Mouse (Mus musculus) 3134 (cell line): ENCODE data around the gene Lrrk1.

Experiments used
- DNase-seq: peaks from one replicate; pipeline ENCODE4 v3.0.0-alpha.2; 2011; ENCODE audit warnings: low spot score; ENCODE audit not compliant: insufficient read length; ENCODE audit errors: extremely low read depth

The Lrrk1 gene

DNA sequence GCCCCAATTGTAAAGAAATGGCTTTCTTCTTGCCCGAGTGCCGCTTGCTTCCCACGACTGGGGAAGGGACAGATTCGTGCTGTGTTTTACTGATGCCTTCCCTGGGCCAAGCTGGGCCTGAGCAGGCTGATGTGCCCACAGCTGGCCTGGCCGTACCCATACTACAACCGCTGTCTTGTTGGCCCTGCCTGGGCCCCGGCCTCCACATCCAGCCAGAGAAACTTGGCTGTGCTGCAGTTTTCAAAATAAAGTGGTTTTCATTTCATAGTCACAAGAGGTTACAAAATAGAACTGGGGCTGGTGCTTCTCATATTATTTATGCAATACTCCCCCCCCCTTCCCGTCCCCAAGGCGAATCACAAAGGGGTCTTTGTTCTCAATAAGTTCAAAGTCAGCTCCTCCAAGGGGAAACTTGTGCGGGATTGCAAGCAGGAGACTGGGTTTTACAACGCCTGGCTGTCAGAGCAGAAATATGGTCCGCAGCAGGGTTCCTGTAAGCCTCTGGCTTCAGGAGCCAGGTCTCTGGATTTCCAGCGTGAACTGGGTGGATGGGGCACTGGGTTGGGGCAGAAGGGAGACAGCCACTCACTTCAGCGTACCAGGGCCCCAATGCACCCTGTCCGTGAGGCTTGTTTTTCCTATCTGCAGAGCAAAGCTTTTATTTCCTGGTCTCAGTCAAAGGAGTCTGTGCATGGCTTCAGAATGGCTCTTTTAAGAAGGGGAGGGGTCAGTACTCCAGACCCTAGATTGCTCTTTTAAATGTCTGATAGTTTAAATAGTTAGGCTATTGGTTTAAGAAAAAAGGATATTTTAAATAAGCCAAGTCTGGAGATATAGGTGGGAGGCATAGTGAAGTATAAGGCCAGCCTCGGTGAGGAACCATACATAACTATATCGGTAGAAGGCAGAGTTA is 157.3 kb downstream of the Lrrk1 start:
- peak; percentile 50 for DNase-seq

DNA sequence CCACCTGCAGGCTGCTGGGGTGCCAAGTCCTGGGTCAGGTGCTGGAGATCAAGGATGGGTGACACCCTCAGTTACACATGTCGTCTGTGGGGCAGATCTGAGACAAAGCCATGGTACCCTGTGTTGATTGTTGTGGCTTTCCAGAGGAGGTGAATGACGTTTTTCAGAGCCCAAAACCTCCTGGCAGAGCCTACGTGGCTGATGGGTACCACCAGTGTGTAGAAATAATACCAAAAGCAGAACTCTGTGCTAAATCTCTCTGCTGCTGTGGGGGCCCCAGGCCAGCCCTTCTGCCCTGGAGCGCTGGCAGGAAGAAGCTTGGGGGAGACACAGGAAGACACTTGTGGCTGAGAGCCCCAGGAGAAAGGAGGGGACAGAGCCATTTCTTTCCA is 157.9 kb downstream of the Lrrk1 start:
- DNase-seq: no peak

DNA sequence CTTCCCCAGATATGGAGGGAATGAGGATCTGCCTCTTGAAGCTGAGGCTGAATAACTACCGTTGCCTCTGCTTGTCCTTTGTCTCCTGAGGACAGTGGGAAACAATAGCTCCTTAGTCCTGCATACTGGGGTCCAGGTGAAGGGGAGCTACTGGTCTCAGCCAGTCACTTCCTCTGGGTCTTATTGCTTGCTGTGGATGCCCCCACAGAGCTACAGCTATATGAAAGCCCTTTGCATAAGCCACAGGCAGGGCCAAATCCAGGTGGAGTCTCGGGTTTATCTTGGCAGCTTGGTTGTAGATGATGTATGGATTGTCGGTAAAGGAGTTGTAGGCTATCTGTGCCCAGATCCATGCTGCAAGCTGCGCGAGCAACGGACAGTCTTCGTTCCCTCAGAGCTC is 158.7 kb downstream of the Lrrk1 start:
- no peak for DNase-seq

DNA sequence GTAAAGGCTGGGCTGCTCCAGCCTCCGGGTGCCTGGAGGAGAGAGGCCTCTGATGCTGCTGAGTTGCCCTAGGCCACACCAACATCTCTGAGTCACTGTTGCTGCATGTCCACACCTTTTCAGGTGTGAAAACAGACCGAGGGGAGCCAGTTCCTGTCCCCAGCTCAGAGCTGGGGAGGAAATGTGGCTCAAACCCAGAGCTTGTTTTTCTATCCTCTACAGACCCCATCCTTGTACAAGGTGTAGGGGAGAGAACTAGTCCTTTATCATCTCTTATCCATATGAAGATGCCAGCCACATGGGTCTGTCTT is 159.6 kb downstream of the Lrrk1 start:
- no peak for DNase-seq

DNA sequence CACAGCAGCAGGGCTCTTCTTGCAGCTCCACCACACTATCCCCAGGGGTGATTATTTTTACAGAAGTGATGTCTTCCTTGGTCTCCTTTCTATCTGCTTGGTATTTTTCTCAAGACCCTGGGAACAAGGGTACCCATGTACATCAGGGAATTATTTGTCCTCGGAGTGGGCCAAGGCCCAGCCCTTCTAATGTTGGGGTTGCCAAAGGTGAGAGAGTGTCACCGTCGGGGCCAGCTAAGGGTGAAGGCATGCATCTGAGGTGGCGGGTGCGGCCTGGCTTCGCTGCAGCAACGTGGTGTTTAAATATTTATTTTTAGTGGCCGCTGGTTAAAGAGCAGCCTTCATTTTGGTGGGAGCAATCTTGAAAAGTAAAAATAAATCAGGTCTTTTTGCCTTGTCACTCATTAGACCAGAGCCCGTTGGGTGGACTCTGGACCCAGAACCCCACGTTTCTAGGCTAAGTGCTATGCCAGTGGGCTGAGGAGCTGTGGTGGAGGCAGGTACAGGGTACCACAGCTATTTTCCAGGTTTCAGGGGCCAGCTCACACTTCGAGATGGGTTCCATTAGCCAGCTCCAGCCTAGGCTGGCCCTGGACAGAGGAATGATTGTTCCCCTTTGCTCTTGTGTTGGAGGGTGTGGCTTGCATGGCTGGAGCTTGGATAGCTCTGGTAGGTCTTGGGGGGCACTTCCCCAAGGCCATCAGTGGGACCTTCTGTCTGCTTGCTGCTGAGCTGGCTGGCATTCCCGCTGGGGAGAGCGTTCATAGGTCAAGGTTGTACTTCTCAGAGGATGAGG is 160.1 kb downstream of the Lrrk1 start:
- DNase-seq: peak; percentile 27

DNA sequence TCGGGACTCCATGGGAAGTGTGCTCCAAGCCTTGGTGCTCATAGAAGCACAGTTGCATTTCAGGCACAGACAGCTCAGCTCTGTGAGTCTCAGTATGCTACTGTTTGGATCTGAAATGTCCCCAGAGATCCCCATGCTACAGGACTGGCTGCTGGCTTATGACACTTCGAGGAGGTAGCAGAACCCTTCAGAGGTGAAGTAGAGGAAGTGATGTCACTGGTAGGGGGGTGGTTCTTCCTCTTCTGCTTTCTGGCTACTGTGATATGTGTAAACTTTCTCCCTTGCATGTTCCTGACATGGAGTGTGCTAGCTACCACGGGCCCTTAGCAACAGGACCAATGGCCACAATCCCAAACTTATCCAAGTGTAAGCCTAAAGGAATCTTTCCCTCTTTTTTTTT is 162.3 kb downstream of the Lrrk1 start:
- no peak for DNase-seq

DNA sequence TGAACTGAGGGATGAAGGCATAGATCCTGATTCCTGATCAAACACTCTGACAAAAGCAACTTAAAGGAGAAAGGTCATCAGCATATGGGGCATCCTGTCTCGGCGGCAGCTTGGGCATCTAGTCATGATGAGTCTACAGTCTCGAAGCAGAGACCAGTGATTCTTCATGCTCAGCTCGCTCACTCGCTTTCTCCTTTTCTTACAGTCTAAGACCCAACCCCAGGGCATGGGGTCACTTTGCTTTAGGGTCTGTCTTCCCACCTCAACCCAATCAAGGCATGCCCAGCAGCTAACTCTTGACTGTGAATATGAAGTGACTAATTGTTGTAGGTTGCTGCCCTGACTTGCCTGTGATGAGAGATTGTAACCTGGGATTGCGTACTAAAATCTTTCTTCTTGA is 163.6 kb downstream of the Lrrk1 start:
- no peak for DNase-seq

DNA sequence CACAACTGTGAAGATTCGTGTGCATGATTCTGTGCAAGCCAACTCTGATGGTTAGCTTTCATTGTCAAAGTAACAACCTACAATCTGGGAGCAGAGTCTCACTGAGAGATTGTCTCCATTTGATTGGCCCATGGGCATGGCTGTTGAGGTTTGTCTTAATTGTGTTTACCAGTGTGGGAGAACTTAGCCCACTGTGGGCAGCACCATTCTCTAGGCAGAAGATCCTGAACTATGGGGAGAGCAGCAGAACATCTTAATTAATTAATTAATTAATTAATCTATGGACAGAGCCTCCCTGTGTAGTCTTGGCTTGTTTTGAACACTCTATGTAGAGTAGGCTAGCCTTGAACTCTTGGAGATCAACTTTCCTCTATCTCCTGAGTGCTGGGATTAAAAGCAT is 164.4 kb downstream of the Lrrk1 start:
- no peak for DNase-seq

DNA sequence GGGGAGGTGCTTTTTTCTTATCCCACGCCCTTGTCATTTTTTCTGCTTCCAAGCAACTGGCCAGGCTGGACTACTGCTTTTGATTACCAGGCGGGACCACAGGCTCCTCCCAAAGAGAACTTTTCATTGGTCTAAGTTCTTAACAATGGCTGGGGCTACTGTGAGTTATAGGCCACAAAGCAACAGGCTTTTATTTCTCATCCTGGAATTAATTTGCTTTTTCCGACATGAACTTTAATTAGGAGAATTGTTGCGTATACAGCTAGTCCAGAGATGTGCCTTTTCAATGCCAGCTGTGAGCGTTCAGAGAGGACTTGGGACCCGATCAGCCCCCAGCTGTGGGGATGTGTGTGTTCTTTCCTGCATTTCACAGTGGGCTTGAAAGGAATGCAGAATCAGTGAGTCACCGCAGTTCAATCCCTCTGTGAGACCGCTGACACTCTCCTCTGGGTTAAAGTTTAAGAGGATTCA is 165.5 kb downstream of the Lrrk1 start:
- peak; percentile 61 for DNase-seq

DNA sequence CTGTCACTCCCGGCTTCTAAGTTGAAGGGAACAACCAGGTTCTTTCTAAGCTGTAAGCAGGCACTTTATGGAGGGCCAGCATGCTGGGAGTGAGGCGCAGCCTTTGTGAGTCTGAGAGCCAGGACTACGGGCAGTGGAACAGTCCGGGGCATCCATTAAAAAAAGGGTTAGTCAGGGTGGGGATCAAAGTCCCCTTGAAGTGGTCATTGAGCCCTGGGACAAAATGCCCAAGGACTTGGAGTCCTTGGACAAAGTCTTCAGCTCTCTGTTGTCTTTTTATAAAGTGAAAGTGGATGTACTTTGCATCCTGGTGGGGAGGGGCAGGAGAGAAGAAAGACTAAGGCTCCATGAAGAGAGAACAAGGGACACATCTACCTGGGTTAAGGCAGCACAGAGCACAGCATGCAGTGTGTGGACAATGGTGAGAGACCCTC is 168.3 kb downstream of the Lrrk1 start:
- no peak for DNase-seq

DNA sequence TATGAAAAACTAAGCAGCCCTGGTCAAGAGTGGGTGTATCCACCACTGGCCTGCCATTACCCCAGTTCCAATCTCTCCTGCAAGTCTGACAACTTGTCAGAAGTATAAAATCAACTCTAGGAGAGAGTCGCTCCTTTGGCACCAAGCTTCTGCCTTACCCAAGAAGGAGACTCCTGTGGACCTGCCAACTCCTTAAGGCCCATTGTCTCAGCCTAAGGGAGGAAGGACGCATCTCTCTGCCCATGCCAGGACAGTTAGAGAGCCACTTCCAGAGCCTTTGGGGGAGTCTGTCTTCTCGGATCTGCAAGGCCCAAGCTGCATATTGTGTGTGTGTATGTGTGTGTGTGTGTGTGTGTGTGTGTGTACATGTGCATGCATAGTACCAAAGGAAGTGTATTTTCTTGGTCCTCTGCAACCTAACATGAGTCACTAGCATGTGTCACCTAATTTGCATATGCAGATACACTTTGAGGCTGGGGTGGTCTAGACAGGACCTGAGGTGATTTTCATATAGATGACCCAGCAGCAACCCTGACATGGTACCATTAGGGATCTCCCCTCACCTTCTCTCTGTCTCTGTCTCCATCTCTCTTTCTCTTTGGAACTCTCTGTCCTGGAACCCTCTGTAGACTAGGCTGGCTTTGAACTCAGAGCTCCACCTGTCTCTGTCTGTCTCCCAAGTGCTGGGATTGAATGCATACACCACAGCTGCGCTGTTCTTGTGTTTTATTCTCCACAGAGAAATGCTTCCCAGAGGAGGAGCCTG is 168.9 kb downstream of the Lrrk1 start:
- no peak for DNase-seq

DNA sequence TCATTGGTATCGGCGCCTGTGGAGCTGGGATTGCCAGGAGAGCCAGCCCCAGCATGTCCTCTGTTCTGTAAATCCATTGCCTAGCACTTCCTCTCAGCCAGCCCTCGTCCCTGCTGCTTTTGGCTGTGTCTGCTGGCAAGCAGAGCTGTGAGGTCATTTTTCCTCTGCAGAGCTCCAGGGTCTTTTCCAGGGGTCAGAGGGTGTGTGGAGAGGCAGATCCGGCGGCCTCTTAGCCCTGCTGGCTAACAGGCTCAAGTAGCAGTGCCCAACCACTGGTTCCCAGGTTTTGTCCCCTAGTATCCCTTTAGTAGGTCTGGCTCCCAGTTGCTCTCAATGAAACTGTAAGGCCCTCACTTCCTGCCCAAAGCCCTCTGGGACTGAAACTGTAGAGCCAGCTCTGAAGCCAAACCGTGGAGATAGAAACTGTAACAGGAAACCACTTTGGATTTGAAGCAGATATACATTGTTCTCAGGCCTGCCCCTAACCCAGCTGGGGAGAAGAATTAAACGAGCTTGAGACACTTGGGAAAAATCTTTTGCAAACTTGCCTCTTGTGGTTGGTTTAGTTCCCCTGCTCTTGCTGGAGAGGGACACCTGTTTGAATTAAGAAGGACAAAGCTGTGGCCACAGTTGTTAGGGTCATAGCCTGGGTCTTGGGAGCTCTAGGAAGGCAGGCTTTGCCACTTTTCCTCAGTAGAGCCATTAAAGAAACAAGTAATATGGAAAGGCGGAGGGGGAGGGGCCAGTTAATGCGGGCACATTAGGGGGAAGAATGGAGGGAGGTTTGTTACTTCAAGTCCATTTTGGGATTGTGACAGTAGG is 169.7 kb downstream of the Lrrk1 start:
- DNase-seq: no peak

DNA sequence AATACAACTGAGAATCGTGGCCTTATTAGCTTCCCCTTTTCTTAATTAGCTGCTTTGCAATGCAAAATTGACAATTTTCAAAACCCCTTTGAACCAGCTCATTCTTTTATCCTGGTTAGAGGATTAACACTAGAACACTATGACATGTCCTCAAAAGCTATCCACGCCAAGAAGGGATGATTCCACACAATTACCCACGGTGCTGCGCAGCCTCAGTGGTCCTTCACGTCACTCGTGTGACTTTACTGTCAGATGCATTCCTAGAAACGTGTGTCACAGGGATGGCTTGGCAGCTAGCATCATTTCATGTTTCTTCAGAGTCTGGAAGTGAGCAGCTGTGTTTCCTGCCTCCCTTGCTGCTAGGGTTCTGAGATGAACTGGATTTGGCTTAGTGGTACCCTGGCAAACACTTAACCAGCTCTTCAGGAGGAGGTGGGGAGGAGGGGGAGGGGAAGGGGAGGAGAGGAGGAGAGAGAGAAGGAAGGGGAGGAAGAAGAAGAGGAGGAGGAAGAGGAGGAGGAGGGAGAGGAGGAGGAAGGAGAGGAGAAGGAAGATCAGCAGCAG is 170.5 kb downstream of the Lrrk1 start:
- DNase-seq: no peak

DNA sequence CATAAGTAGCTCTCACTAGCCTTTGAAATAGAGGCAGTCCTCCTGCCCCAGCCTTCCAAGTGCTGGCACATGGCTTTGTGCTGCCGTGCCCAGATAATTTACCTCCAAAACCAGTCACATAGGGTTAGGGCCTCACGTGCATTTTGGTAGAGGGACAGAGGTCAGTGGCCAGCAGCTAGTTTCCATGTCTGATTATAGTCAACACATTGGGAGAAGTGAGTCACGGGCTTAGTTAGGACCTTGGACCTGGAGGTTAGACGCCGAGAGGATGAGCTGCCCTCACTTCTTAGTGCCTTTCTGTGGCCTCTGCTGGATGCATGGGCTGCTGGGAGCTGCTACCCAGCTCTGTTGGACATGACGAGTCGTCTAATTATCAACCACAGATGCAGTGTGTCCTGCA is 171.1 kb downstream of the Lrrk1 start:
- DNase-seq: no peak

DNA sequence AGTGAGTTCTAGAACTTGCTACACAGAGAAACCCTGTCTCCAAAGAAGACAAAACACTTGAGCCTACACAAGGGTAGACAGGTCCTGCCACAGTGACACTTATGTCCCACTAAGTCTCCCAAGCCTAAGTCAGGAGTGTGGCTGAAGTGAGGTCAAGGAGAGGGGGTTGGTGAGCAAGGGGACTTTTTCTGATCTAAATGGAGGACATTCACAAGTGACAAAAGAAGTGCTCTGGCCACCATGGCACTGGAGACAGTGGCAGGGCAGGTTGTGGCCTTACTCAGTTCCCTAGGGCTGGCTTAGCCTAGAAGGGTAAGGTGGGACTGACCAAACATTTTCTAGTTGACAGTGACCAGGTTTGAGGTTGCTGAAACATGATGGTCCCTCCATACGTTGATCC is 172.2 kb downstream of the Lrrk1 start:
- no peak for DNase-seq

DNA sequence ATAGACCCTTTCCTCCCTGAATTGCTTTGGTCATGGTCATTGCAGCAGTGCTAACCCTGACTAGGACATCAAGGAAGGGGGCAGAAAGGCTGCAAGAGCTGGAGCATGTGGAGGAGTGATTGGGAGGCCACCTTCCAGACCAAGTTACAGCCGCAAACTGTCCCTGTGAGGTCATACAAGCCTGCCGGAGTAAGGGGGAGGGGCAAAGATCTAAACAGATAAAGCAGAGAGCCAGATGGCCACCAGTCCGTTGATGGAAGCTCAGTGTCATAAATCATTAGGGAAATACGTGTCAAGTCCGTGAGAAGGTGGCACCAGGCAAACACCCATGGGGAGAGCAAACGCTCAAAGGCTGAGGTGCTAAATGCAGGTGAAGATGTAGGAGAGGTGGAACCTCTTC is 173.7 kb downstream of the Lrrk1 start:
- no peak for DNase-seq

DNA sequence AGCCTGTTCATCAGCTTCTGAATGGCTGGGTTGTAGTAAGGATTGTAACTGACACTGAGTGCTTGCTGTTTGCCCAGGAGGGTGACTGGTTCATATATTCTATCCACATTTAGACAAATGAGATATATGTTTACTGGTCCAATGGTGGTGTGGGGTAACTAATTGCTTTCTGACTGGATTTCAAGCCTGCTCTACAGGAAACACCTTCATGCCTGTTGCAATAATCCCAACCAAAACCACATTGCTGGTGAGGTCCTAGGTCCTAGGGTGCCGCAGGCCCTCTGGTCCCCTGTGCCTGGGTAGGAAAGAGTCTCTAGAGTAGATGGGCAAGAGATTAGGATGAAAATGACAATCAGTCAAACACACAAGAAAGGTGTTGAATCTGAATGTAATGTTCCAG is 175.3 kb downstream of the Lrrk1 start:
- DNase-seq: no peak

DNA sequence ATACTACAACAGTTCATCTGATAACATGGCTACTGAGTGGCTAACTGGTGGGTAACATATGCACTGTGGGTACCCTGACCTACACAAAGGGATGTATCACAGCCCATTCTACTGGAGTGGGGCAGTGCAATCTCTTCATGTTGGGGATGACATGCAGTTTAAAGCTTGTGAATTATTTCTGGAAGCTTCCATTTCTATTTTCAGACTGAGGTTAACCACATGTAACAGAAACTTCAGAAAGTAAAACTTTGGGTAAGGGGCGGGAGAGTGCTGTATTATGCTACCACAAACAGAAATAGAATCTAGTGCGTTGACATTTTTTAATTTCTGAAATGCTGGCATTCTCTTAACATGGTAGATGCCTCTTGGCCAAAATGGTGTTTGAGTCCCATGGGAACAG is 178.2 kb downstream of the Lrrk1 start:
- DNase-seq: no peak

DNA sequence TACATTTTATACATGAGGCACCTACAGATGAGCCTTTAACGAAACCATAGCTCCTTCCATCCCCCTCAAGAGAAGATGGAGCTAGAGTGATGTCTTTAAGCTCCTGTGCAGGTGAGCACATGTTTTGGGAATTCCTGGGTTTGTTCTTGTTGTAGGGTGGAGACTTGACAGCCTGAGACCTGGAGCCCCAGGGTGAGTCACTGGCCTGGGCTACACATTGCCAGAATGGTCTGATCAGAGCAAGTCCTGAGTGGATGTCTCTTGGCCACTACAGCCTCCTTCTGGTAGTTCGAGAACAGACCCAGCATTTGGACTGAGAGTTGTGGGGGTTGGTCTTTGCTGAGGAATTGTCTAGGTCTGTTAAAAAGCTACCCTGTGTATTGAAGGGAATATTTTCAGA is 186.5 kb downstream of the Lrrk1 start:
- no peak for DNase-seq

DNA sequence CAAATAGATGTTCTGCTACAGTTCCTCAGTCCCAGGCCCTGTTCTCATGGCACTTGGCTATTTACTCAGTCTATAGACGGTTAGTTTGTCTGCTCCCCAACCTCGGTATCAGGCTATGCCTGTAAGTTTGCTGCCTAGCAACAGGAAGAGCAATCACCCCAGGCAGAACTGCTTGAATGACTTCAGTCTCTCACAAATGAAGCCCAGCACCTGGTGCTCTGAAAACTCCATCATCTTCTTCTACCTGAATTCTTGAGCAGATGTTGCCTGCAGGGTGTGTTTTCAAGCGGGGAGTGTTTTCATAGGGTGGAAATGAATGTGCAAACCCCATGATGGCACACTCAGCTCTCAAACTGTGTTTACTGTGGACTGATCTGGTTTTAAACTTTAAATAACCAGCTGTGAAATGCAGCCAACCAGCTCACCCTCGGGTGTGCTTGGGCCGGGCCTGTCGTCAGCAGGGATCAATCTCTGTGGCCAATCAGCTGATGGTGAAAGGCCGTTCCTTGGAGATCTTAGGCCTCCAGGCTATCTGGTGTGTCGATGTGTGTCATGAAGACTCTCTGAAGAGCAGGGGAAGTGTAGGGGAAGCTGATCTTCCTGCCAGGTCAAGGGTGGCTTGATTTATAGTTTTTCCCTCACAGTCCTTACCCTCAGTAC is 187.2 kb downstream of the Lrrk1 start:
- DNase-seq: no peak
